Mouse (Mus musculus): ENCODE measurements around the gene Txndc2. TPM values are rescaled to one million over a fixed set of nuclear protein-coding genes. Genes with fewer than 3 reads are reported as not detected.

Gene Txndc2
- polyA plus RNA-seq, 1 experiment from 2014 or later: not detected

DNA sequence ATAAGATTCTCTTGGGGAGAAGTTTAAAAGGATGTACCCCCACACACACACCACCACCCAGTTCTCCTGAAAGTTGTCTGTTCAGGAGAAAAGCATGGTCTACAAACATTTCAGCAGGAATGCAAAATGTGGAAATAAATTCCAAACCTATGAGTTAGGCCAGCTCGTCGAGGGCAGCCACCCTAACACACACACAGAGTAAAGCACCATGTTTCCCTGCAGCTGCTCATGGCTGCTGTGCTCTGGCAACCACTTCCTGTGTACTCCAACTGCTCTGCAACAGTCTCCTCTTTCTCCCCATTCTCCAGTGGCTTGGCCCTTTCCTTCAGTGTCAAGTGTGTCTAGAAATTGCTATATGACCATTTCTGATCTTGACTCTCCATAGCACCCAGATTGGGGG, 16.4 kb upstream of the Txndc2 start:
- no peak for TF ChIP-seq CTCF (IDR thresholded peaks at IDR 0.05; ENCODE audit: low read depth)
- no peak for TF ChIP-seq EP300 (IDR thresholded peaks at IDR 0.05; ENCODE audit: low read depth)

DNA sequence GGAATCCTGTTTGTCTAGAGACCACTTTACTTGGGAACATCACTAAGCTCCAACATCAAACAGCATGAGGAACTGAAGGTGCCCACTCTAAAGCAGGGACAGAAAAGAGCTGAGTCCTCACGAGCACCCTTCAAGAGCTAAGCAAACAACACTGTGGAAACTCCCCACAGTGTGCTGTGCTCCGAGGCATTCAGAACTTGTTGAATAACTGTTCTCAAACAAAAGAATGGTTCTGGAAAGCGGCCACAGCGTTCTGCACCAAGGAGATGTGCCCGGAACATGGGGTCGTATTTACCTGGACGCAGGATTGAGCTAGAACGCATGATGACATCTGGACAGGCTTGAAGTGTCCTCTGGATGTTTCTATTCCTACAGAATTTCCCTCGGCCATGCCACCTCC, 16.0 kb upstream of the Txndc2 start:
- H3K9me3 ChIP-seq (ENCODE audit: low read length): no peaks in the 10 kb centered on the region
- no peak overlapping the region for H3K4me3 ChIP-seq (ENCODE audit: low read depth, low read length)
- no peaks in the 10 kb centered on the region for H3K27me3 ChIP-seq (ENCODE audit: insufficient read depth, low read length)
- 81% methylated on average over 9 of the region's 9 CpGs for WGBS (ENCODE audit: insufficient replicate concordance)
- DNase-seq (no peak), ATAC-seq (no peak)
- TF ChIP-seq CTCF (IDR thresholded peaks at IDR 0.05; ENCODE audit: low read depth) (no peak), EP300 (IDR thresholded peaks at IDR 0.05; ENCODE audit: low read depth) (no peak)
- H3K4me1 ChIP-seq (ENCODE audit: insufficient read depth): peaks cover 16% of the 10 kb centered on the region
- no peak overlapping the region for H3K4me2 ChIP-seq (ENCODE audit: low read depth, low read length)
- no peak overlapping the region for H3K9ac ChIP-seq (replicated peaks)
- no peak overlapping the region for H3K27ac ChIP-seq (ENCODE audit: low read depth)
- H3K36me3 ChIP-seq (replicated peaks; ENCODE audit: insufficient read depth, low read length): no peaks in the 10 kb centered on the region

More for the DNA sequence above, 16.4 kb upstream of the Txndc2 start:
- Histone ChIP-seq H3K4me3 (ENCODE audit: low read depth, low read length) (no peak overlapping the region), H3K4me2 (ENCODE audit: low read depth, low read length) (no peak overlapping the region), H3K9ac (replicated peaks) (no peak overlapping the region), H3K9me3 (ENCODE audit: low read length) (no peaks in the 10 kb centered on the region), H3K36me3 (replicated peaks; ENCODE audit: insufficient read depth, low read length) (no peaks in the 10 kb centered on the region), H3K27me3 (ENCODE audit: insufficient read depth, low read length) (no peaks in the 10 kb centered on the region), H3K4me1 (ENCODE audit: insufficient read depth) (peaks cover 20% of the 10 kb centered on the region), H3K27ac (ENCODE audit: low read depth) (no peak overlapping the region)
- no peak for DNase-seq
- 44% methylated on average over 2 of the region's 2 CpGs for WGBS (ENCODE audit: insufficient replicate concordance)
- ATAC-seq: no peak

DNA sequence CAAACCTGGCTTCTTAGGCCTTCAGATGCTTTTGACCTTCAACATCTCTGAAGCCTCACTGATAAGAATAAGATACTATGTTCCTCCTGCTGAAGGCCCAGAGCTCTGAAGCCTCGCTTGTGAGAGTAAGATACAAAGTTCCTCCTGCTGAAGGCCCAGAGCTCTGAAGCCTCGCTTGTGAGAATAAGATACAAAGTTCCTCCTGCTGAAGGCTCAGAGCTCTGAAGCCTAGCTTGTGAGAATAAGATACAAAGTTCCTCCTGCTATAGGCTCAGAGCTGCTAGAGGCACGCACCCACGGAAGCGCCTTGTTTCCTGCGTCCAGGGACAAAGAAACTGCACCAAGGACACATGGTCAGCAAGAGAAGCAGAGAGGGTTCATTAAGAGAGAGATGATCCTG, 14.8 kb upstream of the Txndc2 start:
- 55% methylated on average over 6 of the region's 6 CpGs for WGBS (ENCODE audit: insufficient replicate concordance)

DNA sequence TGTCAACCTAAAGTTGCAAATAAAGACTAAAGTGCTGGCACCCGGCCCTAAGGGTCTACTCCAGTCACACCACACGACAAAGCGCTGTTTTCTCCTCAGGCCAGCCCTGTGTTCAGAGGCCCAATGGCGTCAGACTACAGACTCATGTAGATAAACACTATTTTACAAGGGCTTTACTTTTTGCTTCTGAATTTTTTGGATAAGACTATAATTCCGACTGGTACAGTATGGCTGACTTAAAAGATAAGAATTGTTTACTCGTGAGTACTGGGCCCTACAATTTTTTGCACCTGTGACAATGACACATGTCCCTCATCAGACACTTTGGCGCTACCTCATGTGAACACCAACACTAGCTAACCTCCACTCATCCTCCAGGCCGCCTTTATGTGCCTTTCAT, 14.1 kb upstream of the Txndc2 start:
- no peak for DNase-seq
- no peak overlapping the region for H3K4me3 ChIP-seq (ENCODE audit: low read depth, low read length)
- 70% methylated on average over 8 of the region's 8 CpGs for WGBS (ENCODE audit: insufficient replicate concordance)
- H3K4me1 ChIP-seq (ENCODE audit: insufficient read depth): peaks cover 13% of the 10 kb centered on the region
- ATAC-seq: peak; percentile 82
- no peak overlapping the region for H3K9ac ChIP-seq (replicated peaks)
- H3K36me3 ChIP-seq (replicated peaks; ENCODE audit: insufficient read depth, low read length): no peaks in the 10 kb centered on the region
- no peak overlapping the region for H3K27ac ChIP-seq (ENCODE audit: low read depth)
- H3K4me2 ChIP-seq (ENCODE audit: low read depth, low read length): no peak overlapping the region
- H3K27me3 ChIP-seq (ENCODE audit: insufficient read depth, low read length): no peaks in the 10 kb centered on the region
- H3K9me3 ChIP-seq (ENCODE audit: low read length): no peaks in the 10 kb centered on the region
- TF ChIP-seq CTCF (IDR thresholded peaks at IDR 0.05; ENCODE audit: low read depth): no peak
- peak; percentile 83 for TF ChIP-seq EP300 (IDR thresholded peaks at IDR 0.05; ENCODE audit: low read depth)

More for the DNA sequence above, 14.8 kb upstream of the Txndc2 start:
- no peak overlapping the region for H3K4me3 ChIP-seq (ENCODE audit: low read depth, low read length)
- no peaks in the 10 kb centered on the region for H3K27me3 ChIP-seq (ENCODE audit: insufficient read depth, low read length)
- peaks cover 13% of the 10 kb centered on the region for H3K4me1 ChIP-seq (ENCODE audit: insufficient read depth)
- DNase-seq (no peak), ATAC-seq (no peak)
- TF ChIP-seq EP300 (IDR thresholded peaks at IDR 0.05; ENCODE audit: low read depth) (no peak), CTCF (IDR thresholded peaks at IDR 0.05; ENCODE audit: low read depth) (no peak)
- no peaks in the 10 kb centered on the region for H3K36me3 ChIP-seq (replicated peaks; ENCODE audit: insufficient read depth, low read length)
- peak overlapping the region; percentile 35; the same call in 1 of the 2 replicates for H3K27ac ChIP-seq (ENCODE audit: low read depth)
- H3K9me3 ChIP-seq (ENCODE audit: low read length): no peaks in the 10 kb centered on the region
- H3K9ac ChIP-seq (replicated peaks): no peak overlapping the region
- H3K4me2 ChIP-seq (ENCODE audit: low read depth, low read length): no peak overlapping the region

DNA sequence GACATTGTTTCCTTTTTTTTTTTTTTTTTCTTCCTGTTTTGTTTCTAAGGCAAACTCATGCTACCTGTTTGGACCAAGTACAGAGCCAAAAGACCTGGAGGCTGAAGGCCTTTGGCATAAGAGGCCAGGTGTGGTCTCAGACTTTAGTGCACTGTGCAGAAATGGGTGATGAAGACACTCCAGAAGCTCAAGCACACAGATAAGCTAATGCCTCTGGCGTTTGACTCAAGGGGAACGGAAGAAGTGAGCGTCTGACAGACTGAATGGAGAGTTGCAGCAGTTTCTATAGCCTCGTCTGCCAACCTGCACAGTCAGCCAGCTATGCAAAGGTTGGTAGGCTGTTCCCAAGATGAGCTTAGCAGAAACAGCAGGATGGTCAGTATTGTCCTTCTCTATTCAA, 13.6 kb upstream of the Txndc2 start:
- no peak for DNase-seq
- no peak overlapping the region for H3K9ac ChIP-seq (replicated peaks)
- H3K27ac ChIP-seq (ENCODE audit: low read depth): no peak overlapping the region
- 64% methylated on average over 4 of the region's 4 CpGs for WGBS (ENCODE audit: insufficient replicate concordance)
- H3K9me3 ChIP-seq (ENCODE audit: low read length): no peaks in the 10 kb centered on the region
- no peaks in the 10 kb centered on the region for H3K36me3 ChIP-seq (replicated peaks; ENCODE audit: insufficient read depth, low read length)
- H3K4me1 ChIP-seq (ENCODE audit: insufficient read depth): peaks cover 13% of the 10 kb centered on the region
- TF ChIP-seq EP300 (IDR thresholded peaks at IDR 0.05; ENCODE audit: low read depth): no peak
- TF ChIP-seq CTCF (IDR thresholded peaks at IDR 0.05; ENCODE audit: low read depth): no peak
- H3K4me3 ChIP-seq (ENCODE audit: low read depth, low read length): no peak overlapping the region
- H3K4me2 ChIP-seq (ENCODE audit: low read depth, low read length): no peak overlapping the region
- H3K27me3 ChIP-seq (ENCODE audit: insufficient read depth, low read length): no peaks in the 10 kb centered on the region
- ATAC-seq: no peak

DNA sequence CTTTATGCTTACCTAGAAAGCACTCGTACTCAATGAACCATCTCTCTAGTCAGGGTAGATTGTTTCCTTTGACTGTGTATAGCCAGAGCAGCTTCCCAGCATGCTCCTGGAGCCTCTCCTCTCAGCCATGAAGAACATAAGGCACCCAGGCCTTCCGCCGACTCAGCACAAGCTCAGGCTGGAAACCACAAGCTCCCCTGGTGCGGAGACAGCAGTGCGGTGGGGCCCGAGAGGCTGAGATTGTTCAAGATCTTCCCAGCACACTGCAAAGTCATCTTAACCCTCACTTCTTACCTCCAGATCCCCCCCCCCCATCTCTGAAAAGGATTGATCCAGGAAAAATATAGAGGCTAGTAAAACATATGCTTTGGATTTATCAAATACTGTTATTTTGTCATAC, 8.6 kb upstream of the Txndc2 start:
- H3K27me3 ChIP-seq (ENCODE audit: insufficient read depth, low read length): no peaks in the 10 kb centered on the region
- H3K27ac ChIP-seq (ENCODE audit: low read depth): no peak overlapping the region
- ATAC-seq (no peak), DNase-seq (no peak)
- no peak overlapping the region for H3K4me3 ChIP-seq (ENCODE audit: low read depth, low read length)
- no peaks in the 10 kb centered on the region for H3K36me3 ChIP-seq (replicated peaks; ENCODE audit: insufficient read depth, low read length)
- no peak overlapping the region for H3K9ac ChIP-seq (replicated peaks)
- no peaks in the 10 kb centered on the region for H3K9me3 ChIP-seq (ENCODE audit: low read length)
- TF ChIP-seq EP300 (IDR thresholded peaks at IDR 0.05; ENCODE audit: low read depth) (no peak), CTCF (IDR thresholded peaks at IDR 0.05; ENCODE audit: low read depth) (no peak)
- H3K4me2 ChIP-seq (ENCODE audit: low read depth, low read length): no peak overlapping the region
- 49% methylated on average over 6 of the region's 6 CpGs for WGBS (ENCODE audit: insufficient replicate concordance)
- 0 out of 2 replicates have a peak, but pooled peaks cover under 1% of the 10 kb centered on the region for H3K4me1 ChIP-seq (ENCODE audit: insufficient read depth)

DNA sequence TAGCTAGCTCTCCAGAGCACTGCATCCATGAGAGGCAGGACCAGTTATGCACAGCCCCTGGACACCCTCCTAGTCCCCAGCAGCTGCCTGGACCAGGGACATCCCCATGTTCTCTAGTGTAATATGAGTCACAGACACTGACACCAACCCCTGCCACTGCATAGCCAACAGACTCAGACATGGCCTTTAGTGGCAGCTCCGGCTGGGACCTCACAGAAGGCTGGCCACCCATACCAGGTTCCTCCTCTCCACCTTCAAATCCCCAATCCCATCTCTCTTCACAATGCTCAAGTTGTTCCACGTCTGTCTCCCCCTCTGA, 7.2 kb upstream of the Txndc2 start:
- no peak for DNase-seq
- 84% methylated on average over 2 of the region's 2 CpGs for WGBS (ENCODE audit: insufficient replicate concordance)

More for the DNA sequence above, 7.2 kb upstream of the Txndc2 start:
- Histone ChIP-seq H3K9ac (replicated peaks) (no peak overlapping the region), H3K4me1 (ENCODE audit: insufficient read depth) (no peaks in the 10 kb centered on the region), H3K9me3 (ENCODE audit: low read length) (no peaks in the 10 kb centered on the region), H3K4me2 (ENCODE audit: low read depth, low read length) (no peak overlapping the region), H3K27ac (ENCODE audit: low read depth) (no peak overlapping the region), H3K36me3 (replicated peaks; ENCODE audit: insufficient read depth, low read length) (no peaks in the 10 kb centered on the region), H3K4me3 (ENCODE audit: low read depth, low read length) (no peak overlapping the region), H3K27me3 (ENCODE audit: insufficient read depth, low read length) (no peaks in the 10 kb centered on the region)
- TF ChIP-seq CTCF (IDR thresholded peaks at IDR 0.05; ENCODE audit: low read depth) (no peak), EP300 (IDR thresholded peaks at IDR 0.05; ENCODE audit: low read depth) (no peak)
- no peak for ATAC-seq
